Mouse (Mus musculus): ENCODE data around the gene Brpf3.
"Not testable (repeated sequence)": the region's sequence is repeated elsewhere in the genome, so short reads cannot be mapped to it uniquely, and the experiment has no call there.

Brpf3 gene

DNA sequence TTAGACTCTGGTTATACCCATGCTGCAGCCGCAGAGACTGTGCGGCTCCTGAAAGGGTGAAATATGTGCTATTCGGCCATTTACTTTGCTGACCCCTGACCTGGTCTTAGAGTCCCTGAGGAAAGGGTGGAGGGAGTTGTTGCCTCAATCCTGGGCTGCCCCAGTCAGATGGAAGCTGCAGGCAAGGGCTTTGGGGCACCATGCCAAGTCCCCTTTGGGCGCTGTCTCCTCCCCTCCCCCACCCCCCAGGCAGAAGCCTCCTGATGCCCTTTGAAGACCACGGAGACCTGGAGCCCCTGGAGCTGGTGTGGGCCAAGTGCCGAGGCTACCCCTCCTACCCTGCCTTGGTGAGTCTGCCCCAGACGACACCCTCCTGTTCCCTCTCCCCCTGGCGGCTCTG lies 30.2 kb downstream of the Brpf3 start:
- DNase-seq = peak; percentile 17

DNA sequence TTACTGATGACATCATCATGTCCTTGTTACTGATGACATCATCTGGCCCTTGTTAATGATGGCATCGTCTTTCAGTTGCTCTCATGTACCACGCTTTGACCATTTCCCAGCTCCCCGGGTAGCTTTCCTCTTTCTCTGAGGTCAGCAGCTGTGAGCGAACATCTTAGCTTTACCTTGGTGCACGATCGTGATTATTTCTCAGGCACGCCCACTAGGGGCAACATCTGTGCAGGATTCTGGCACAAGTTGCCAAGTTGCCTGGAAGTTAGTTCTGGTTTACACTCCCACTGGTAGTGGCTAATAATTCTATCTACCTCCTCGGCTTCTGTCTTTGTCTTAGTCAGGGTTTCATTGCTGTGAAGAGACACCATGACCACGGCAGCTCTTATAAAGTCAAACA lies 31.1 kb downstream of the Brpf3 start:
- DNase-seq = no peak

DNA sequence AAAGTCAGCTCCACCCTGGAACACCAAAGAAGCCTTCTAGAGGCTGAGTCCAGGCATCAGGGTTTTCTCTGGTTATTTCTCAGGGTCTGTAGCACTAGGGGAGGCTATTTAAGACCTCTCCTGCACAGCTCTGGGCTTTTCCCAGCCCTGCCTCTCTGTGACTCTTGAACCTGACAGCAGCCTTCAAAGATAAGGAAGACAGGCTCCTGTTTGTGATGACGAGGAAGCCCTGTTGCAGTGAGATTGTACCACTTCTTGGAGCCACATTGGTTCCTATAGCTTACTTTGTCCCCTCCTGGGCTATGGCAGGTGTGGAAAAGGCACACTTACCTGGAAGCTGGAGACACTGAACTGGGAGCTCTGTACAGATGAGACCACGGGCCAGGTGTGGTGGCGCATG lies 32.0 kb downstream of the Brpf3 start:
- DNase-seq = no peak

- no peak for DNase-seq
Measured at GRCm38 (mm10) chr17:28834676-28835075, 33.8 kb downstream of the Brpf3 start.

GRCm38 (mm10) chr17:28837840-28838239 lies 37.0 kb downstream of the Brpf3 start:
- no peak for DNase-seq

DNA sequence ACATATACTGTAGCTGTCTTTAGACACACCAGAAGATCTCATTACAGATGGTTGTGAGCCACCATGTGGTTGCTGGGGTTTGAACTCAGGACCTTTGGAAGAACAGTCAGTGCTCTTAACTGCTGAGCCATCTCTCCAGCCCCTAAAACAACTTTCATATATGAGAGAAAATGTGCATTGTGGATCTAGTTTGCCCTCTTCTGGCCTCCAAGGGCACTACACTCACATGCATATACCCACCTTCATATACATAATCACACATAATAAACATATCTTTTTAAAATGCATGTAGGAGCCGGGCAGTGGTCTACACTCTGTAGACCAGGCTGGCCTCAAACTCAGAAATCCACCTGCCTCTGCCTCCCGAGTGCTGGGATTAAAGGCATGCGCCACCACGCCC lies 41.1 kb downstream of the Brpf3 start:
- not testable (repeated sequence) for DNase-seq

- no peak for DNase-seq
Measured at GRCm38 (mm10) chr17:28843665-28844064, 42.8 kb downstream of the Brpf3 start.

DNA sequence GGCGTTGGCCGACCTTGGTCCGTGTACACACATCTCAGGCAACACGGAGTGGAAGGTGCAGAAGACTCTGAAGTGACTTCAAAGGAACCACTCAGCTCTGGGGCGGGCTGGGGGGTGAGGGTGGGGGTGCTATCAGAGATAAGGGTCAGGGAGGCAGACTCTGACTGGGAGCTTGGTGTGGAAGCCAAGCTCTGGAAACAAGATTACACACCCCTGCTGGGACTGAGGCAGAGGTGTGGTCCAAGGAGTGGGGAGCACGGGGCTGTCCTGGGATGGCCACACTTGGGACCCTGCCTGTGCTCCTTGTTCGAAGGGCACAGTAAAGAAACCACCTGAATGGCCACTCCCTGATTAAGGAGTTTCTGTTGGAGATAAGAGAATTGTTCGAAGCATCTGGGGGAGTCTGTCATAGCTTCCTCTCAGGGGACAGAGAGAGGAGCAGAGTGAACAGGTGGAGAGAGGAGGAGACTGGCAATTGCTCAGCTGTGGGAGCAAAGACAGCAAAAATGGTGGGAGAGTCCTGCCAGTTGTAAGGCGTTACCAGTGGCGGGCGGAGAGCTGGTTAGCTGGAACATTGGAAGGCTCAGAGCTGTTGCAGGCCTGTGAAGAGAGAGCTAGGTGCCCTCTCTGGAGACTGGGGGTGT lies 46.2 kb downstream of the Brpf3 start:
- DNase-seq = no peak

GRCm38 (mm10) chr17:28850511-28850910 lies 49.6 kb downstream of the Brpf3 start:
- DNase-seq = no peak

GRCm38 (mm10) chr17:28854377-28854776 lies 53.5 kb downstream of the Brpf3 start:
- DNase-seq = no peak

GRCm38 (mm10) chr17:28855166-28855885 lies 54.4 kb downstream of the Brpf3 start:
- DNase-seq = no peak

DNA sequence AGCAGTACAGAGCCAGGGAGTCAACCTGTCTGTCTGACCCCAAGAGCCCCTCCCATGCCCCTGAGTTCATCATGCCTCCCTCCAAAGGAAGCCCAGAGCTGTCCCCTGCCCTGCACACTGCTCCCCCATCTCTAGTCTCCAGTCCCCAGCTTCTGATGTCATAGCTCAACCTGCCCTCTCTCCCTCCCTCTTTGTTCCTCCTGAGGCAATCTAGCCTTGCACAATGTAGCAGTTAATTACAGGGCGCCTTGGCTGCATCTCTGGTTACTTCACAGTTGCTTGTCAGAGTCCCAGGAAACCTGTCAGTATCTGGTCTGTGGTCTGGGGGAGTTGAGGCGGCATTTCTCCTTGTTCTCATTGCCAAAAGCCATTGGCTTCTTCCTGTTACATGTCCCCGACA lies 55.1 kb downstream of the Brpf3 start:
- DNase-seq = no peak

DNA sequence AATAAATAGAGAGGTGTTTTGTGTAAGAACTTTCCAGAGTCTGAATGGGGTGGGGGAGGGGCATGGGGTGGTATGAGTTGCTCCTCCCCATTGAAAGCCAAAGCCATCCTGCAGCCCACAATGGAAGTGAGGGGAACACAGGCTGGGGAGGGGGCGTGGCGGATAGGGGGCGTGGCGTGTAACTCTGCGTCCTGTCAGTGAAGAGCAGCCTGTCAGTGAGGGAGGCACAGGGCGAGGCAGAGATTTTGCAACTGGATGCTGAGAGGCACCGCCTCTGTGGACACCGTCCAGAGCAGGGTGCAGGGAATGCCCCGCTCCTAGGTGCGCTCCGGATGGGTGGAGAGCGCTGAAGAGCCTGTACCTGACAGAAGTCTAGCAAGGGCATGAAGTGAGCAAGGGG lies 57.3 kb downstream of the Brpf3 start, which contains the start of gene Pnpla1:
Pnpla1 (plus strand) TSS at position 207 of the 400 bp plus-strand sequence.
- no peak for DNase-seq

- no peak for DNase-seq
Measured at GRCm38 (mm10) chr17:28863926-28864325, 63.0 kb downstream of the Brpf3 start.

DNA sequence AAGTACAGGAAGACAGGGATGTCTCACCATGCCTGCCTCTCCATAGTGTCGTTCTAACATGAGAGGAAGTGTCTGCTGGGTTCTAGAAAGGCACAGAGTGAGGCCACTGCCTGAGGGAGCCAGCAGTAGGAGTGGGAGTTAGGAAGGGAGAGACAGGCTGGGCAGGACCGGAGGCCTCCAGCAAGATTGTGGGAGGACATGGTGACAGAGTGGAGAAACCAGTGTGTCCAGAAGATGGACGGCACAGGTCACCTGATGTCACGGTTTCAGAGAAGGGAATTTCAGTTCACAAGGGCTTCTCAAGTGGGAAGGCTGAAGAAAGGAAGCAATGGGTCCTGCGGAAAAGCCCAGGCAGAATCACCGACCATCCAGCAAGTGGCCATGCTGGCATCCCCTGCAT lies 63.6 kb downstream of the Brpf3 start:
- DNase-seq = no peak

DNA sequence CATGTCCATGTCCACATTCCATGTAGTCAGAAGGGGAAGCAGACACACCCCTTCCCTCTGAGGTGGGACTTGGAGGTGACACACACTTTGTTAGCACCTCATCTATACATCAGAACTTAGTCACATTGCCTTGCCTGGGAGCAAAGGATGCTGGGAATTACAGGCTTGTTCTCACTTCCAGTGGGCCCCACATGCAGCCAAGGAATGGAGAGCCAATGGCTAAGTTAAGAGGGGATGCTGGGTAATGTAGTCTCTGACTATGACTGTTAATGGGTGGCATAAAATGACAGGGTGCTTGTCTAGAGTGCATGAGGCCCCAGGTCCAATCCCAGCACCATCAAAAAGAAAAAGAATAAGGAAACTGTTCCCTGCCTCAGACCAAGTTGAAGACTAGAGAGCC lies 66.0 kb downstream of the Brpf3 start:
- DNase-seq = no peak

DNA sequence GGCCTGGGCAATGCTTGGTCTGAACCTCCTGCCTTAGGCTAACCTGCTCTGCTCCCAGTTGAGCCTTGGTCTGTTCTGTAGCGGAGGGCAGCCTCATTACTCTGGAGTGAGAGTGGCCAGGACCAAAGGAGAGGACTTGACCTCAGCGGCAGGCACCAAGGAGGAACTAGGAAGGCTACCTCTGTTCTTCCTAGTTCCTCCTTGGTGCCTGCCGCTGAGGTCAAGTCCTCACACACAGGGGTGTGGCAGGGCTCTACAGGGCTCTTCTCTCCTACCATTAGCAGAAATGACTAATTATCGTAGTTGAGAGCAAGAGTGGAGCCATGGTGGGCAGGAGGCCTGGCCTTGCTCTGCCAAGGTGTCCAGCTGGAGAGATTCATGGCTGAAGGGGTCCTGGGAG lies 66.5 kb downstream of the Brpf3 start:
- DNase-seq = no peak

DNA sequence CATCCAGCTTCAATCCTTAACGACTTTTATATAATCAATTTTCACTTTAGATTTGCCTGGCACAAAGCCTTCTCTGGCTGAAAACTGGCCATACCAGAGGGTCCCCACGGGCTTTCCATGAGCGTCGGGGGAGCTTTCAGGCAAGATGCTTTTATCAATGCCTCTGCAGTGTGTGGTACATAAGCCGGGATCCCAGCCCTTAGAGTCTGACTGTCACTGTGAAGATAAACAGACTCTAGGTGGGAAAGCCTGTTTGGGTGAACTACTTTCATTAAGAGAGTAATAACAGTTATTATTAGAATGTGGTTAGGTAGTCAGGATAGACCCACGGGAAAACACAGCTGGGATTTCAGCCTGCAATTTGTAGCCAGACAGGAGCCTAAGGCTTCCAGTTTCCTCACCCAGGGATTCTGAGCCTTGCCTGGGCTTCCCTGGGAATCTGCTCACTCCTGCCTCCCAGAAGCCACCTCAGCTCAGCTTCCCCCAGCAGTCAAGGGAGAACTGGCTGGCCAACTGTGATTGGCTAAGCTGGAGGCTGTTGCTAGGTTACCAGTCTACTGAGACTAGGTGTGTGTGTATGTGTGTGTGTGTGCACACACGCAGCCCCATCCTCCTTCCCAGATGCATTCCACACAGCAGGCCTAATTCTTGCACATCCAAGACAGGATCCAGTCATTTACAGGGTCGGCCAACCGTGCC lies 68.7 kb downstream of the Brpf3 start:
- DNase-seq = peak; percentile 52

DNA sequence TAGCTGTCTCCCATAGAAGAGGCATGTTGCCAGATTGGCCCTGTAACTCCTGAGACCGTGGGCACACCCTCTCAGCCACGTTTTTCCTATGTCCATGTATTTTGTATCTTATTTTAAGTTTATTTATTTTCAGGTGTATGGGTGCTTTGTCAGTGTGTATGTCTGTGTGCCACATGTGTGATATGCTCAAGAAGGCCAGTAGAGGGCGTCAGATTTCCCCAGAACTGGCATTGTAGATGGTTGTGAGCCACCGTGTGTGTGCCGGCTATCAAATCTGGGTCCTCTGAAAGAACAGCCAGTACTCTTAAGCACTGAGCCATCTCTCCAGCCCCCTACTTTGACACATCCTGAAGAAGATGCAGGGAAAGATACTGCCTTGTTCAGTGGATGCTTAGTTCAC lies 69.5 kb downstream of the Brpf3 start:
- DNase-seq = no peak

GRCm38 (mm10) chr17:28871831-28872230 lies 70.9 kb downstream of the Brpf3 start:
- no peak for DNase-seq

DNA sequence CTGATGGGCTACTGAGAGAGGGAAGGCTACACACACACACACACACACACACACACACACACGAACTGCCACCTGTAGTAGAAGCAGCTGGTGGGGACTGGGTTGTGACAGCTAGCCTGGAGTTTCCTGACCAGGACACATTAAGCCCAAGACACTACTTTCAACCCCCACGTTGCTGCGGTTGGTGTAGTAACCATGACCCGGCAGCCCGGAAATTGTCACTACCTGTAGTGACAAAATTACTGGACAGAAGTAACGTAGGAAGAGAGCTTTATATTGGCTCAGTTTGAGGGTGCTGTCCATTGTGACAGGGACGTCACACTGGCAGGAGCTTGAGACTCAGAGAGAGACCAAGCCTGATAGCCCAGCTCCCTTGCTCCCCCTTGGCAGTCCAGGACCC lies 71.4 kb downstream of the Brpf3 start:
- no peak for DNase-seq

DNA sequence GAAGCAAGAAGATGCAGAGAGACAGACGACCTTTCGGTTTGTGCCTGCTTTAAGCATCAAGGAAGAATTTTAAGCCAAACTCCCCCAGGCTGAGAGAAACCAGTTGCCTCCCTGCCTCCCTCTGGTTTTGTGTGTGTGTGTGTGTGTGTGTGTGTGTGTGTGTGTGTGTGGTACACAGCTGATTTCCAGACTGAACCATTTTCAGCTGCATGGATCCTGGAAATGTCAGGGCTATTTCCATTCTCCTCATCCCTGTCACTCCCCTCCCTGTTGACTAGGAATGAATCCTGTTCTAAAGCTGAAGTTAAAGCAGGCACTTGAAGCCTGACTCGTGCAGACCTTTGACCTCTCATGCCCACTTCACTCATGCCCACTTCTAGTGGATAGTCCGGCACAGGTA lies 73.3 kb downstream of the Brpf3 start:
- DNase-seq = no peak

DNA sequence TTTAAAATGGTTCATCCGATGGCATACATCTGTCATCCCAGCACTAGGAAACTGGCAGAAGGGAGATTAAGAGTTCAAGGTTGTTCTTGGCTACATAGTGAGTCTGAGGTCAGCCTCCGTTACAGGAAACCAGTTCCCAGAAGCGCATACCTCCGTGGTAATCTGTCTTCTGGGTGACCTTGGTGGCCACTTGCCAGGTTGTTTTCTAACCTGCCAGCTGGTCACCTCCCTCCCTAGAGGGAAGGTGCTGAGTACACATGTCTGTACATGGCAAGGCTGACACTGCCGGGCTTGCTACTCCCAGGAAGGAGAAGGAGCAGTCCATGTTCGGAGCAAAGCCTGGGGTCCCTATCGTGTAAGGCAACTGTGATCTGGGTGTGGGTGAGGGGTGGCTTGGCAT lies 73.9 kb downstream of the Brpf3 start:
- DNase-seq = no peak

- peak; percentile 52 for DNase-seq
Measured at GRCm38 (mm10) chr17:28875316-28875715, 74.4 kb downstream of the Brpf3 start.
